Mouse (Mus musculus) layer of hippocampus, postnatal 14 days (tissue): ENCODE results near the gene Olfr1221. TPM values are rescaled to one million over a fixed set of nuclear protein-coding genes. Genes with fewer than 3 reads are reported as not detected.
"Not testable (repeated sequence)": the region's sequence is repeated elsewhere in the genome, so short reads cannot be mapped to it uniquely, and the experiment has no call there.

ENCODE experiments used
- DNase-seq, 2 experiments: peaks; one replicate each; pipeline ENCODE4 v3.0.0; 2021 to 2022; ENCODE audit warnings: low spot score in 2 of 2, mixed read lengths in 1 of 2
- long read RNA-seq, 2 experiments: library from polyadenylated mRNA; stranded (forward); transcript quantifications; one replicate each; pipeline ENCODE4 v2.0.0; 2021
- total RNA-seq, 2 experiments: library from RNA; stranded (reverse); gene quantifications; 2 replicates each; pipeline ENCODE4 v1.2.3; 2021

The Olfr1221 gene
- total RNA-seq = not detected
- long read RNA-seq, experiment 1 = 0 reads
- long read RNA-seq, experiment 2 = 0 reads

GRCm38 (mm10) chr2:89117183-89117582 is at the start of gene Olfr1221:
TSS of gene Olfr1221 (minus strand) at chr2:89117283.
- DNase-seq = no peak

GRCm38 (mm10) chr2:89164711-89165110 is 47.6 kb upstream of the Olfr1221 start:
- DNase-seq = not testable (repeated sequence)

GRCm38 (mm10) chr2:89163991-89164390 is 46.9 kb upstream of the Olfr1221 start, which contains the start of gene Olfr1224-ps1:
TSS of gene Olfr1224-ps1 (minus strand) at chr2:89164091.
- DNase-seq = not testable (repeated sequence)

GRCm38 (mm10) chr2:89151460-89151859 is 34.4 kb upstream of the Olfr1221 start, which contains the start of gene Olfr1223:
TSS of gene Olfr1223 (minus strand) at chr2:89151560.
- no peak for DNase-seq

- DNase-seq = no peak
Observed at GRCm38 (mm10) chr2:89132954-89133353, 15.9 kb upstream of the Olfr1221 start, which contains the start of gene Olfr1222. TSS of gene Olfr1222 (minus strand) at chr2:89133054.

- no peak for DNase-seq
Observed at GRCm38 (mm10) chr2:89106735-89107134, 10.3 kb downstream of the Olfr1221 start, which contains the start of gene Olfr1220. TSS of gene Olfr1220 (minus strand) at chr2:89106835.

- DNase-seq = no peak
Observed at GRCm38 (mm10) chr2:89105651-89106050, 11.4 kb downstream of the Olfr1221 start.

- DNase-seq = no peak
Observed at GRCm38 (mm10) chr2:89093848-89094247, 23.2 kb downstream of the Olfr1221 start.

GRCm38 (mm10) chr2:89083413-89083812 is 33.7 kb downstream of the Olfr1221 start, which contains the start of gene Olfr1219:
TSS of gene Olfr1219 (minus strand) at chr2:89083513.
- no peak for DNase-seq

GRCm38 (mm10) chr2:89081487-89081886 is 35.6 kb downstream of the Olfr1221 start:
- no peak for DNase-seq

- DNase-seq = no peak
Observed at GRCm38 (mm10) chr2:89061087-89061486, 56.0 kb downstream of the Olfr1221 start, which contains the start of gene Olfr1218. TSS of gene Olfr1218 (minus strand) at chr2:89061187.

Other genes with a start within 250 kb of the Olfr1221 start
- gene Olfr1208, start 215.0 kb downstream of the Olfr1221 start, total RNA-seq = not detected
- gene Olfr1209, start 202.1 kb downstream of the Olfr1221 start, total RNA-seq = not detected
- not detected for gene Olfr1211, start 179.2 kb downstream of the Olfr1221 start, total RNA-seq
- gene Olfr1212, start 163.3 kb downstream of the Olfr1221 start, total RNA-seq = not detected
- not detected for gene Gm13762, start 137.0 kb downstream of the Olfr1221 start, total RNA-seq
- not detected for gene Olfr1214, start 124.6 kb downstream of the Olfr1221 start, total RNA-seq
- gene Olfr1215, start 110.3 kb downstream of the Olfr1221 start, total RNA-seq = not detected
- gene Olfr1216, start 98.9 kb downstream of the Olfr1221 start, total RNA-seq = not detected
- gene Olfr1217, start 85.2 kb downstream of the Olfr1221 start, total RNA-seq = not detected
- not detected for gene Olfr1218, start 56.1 kb downstream of the Olfr1221 start, total RNA-seq
- gene Olfr1219, start 33.8 kb downstream of the Olfr1221 start, total RNA-seq = not detected
- gene Olfr1220, start 10.4 kb downstream of the Olfr1221 start, total RNA-seq = not detected
- not detected for gene Olfr1222, start 15.8 kb upstream of the Olfr1221 start, total RNA-seq
- gene Olfr1223, start 34.3 kb upstream of the Olfr1221 start, total RNA-seq = not detected
- gene Olfr1224-ps1, start 46.8 kb upstream of the Olfr1221 start, total RNA-seq = not detected
- gene Olfr1225, start 57.4 kb upstream of the Olfr1221 start, total RNA-seq = not detected
- gene Olfr1226, start 82.8 kb upstream of the Olfr1221 start, total RNA-seq = not detected
- not detected for gene Olfr1228, start 136.8 kb upstream of the Olfr1221 start, total RNA-seq
- gene Olfr1229, start 170.7 kb upstream of the Olfr1221 start, total RNA-seq = not detected
- not detected for gene Olfr1230, start 180.0 kb upstream of the Olfr1221 start, total RNA-seq
- gene Olfr1231, start 189.8 kb upstream of the Olfr1221 start, total RNA-seq = not detected
- gene Olfr1232, start 212.4 kb upstream of the Olfr1221 start, total RNA-seq = not detected
- not detected for gene Olfr1233, start 225.1 kb upstream of the Olfr1221 start, total RNA-seq
- not detected for gene Olfr1234, start 247.6 kb upstream of the Olfr1221 start, total RNA-seq